Mouse (Mus musculus) gastrocnemius, adult 8-10 months (tissue): Measurements from ENCODE around the gene Nfe2l1. TPM values are rescaled to one million over a fixed set of nuclear protein-coding genes. Genes with fewer than 3 reads are reported as not detected.
"Not testable (repeated sequence)": the region's sequence is repeated elsewhere in the genome, so short reads cannot be mapped to it uniquely, and the experiment has no call there.

Experiments
- DNase-seq, 2 experiments: peaks; one replicate each; pipeline ENCODE4 v3.0.0; 2022; ENCODE audit warnings: low spot score in 2 of 2
- total RNA-seq, 4 experiments: library from RNA; stranded (reverse); gene quantifications; 2 replicates each; pipeline ENCODE4 v1.2.4; 2022

The Nfe2l1 gene
- total RNA-seq, 4 experiments from 2014 or later = 479 to 603 (median 495) TPM

- DNase-seq = no peak
These were observed 7.8 kb downstream of the Nfe2l1 start for GRCm38 (mm10) chr11:96821956-96822355.

- DNase-seq = no peak
These were observed 11.5 kb downstream of the Nfe2l1 start for GRCm38 (mm10) chr11:96818128-96818710.

- no peak for DNase-seq
These were observed 12.8 kb downstream of the Nfe2l1 start for GRCm38 (mm10) chr11:96816979-96817378.

GRCm38 (mm10) chr11:96816494-96816893 is 13.3 kb downstream of the Nfe2l1 start:
- DNase-seq = no peak

- no peak for DNase-seq
These were observed 13.9 kb downstream of the Nfe2l1 start for GRCm38 (mm10) chr11:96815895-96816294.

- DNase-seq = no peak
These were observed 15.3 kb downstream of the Nfe2l1 start for GRCm38 (mm10) chr11:96814443-96814842.

GRCm38 (mm10) chr11:96813920-96814319 is 15.8 kb downstream of the Nfe2l1 start:
- DNase-seq = no peak

GRCm38 (mm10) chr11:96813455-96813854 is 16.3 kb downstream of the Nfe2l1 start:
- no peak for DNase-seq

GRCm38 (mm10) chr11:96811188-96811587 is 18.6 kb downstream of the Nfe2l1 start:
- not testable (repeated sequence) for DNase-seq

- DNase-seq = no peak
These were observed 20.1 kb downstream of the Nfe2l1 start for GRCm38 (mm10) chr11:96809562-96810235.

GRCm38 (mm10) chr11:96808066-96808465 is 21.7 kb downstream of the Nfe2l1 start:
- DNase-seq = no peak

GRCm38 (mm10) chr11:96805606-96806005 is 24.2 kb downstream of the Nfe2l1 start:
- no peak for DNase-seq

- no peak for DNase-seq
These were observed 30.3 kb downstream of the Nfe2l1 start for GRCm38 (mm10) chr11:96799511-96799910.

- DNase-seq = no peak
These were observed 33.2 kb downstream of the Nfe2l1 start for GRCm38 (mm10) chr11:96796586-96796985.

GRCm38 (mm10) chr11:96796081-96796480 is 33.7 kb downstream of the Nfe2l1 start:
- DNase-seq = no peak

GRCm38 (mm10) chr11:96795491-96795890 is 34.3 kb downstream of the Nfe2l1 start:
- DNase-seq = no peak

- no peak for DNase-seq
These were observed 39.1 kb downstream of the Nfe2l1 start for GRCm38 (mm10) chr11:96790681-96791080.

- no peak for DNase-seq
These were observed 39.8 kb downstream of the Nfe2l1 start for GRCm38 (mm10) chr11:96789990-96790389.

GRCm38 (mm10) chr11:96788871-96789795 is 40.6 kb downstream of the Nfe2l1 start, which contains the start of gene Cbx1:
Gene Cbx1, plus strand, starts transcription at chr11:96789127.
- DNase-seq = peak; percentile 81 to 89

- DNase-seq = no peak
These were observed 42.9 kb downstream of the Nfe2l1 start for GRCm38 (mm10) chr11:96786731-96787450.

- DNase-seq = peak; percentile 34 to 42
These were observed 44.9 kb downstream of the Nfe2l1 start for GRCm38 (mm10) chr11:96784847-96785246.
